Mouse (Mus musculus): Measurements from ENCODE around the gene Vrk2. TPM values are rescaled to one million over a fixed set of nuclear protein-coding genes. Genes with fewer than 3 reads are reported as not detected.
A peak's percentile ranks its signal among the peaks of the same experiment; 100 is the strongest.

Gene Vrk2
- polyA plus RNA-seq, 1 experiment, result 2.7 TPM

DNA sequence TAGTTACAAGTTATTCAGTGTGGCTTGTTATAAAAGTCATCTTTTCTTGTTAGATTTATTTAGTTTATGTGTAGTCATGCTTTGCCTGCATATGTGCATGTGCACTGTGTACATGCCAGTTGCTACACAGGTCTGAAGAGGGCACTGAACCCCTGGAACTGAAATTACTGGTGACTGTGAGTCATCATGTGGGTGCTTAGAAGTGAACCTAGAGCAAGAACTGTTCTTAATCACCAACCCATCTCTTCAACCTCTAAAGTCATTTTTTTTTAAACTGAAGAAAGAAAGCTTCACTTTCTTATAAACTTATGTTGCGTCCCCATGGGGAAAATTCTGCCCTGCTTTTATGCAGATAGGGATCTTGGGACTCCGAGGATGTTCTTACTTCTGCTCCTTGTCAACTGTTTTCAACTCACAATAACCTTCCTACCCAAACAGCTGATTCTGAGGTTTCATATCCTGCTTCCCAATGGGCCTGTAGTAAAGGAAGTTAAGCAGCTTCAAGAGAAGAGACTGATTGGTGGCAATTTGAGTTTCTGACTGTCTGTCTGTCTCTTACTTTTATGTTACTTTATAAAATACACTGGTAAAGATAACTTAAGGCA lies 7.9 kb upstream of the Vrk2 start:
- H3K4me3 ChIP-seq (ENCODE audit: insufficient read depth, low read length), result no peak overlapping the region
- peaks cover 1% of the 10 kb centered on the region; the same call in 1 of the 2 replicates for H3K4me1 ChIP-seq (ENCODE audit: control insufficient read depth, insufficient read depth, low read length)
- H3K27ac ChIP-seq (ENCODE audit: insufficient read depth, low read length), result no peak overlapping the region
- TF ChIP-seq CTCF (IDR thresholded peaks at IDR 0.05; ENCODE audit: extremely low read depth, insufficient read depth, low read length) (no peak), POLR2A (IDR thresholded peaks at IDR 0.05; ENCODE audit: extremely low read depth, insufficient read depth, low read length) (no peak)

DNA sequence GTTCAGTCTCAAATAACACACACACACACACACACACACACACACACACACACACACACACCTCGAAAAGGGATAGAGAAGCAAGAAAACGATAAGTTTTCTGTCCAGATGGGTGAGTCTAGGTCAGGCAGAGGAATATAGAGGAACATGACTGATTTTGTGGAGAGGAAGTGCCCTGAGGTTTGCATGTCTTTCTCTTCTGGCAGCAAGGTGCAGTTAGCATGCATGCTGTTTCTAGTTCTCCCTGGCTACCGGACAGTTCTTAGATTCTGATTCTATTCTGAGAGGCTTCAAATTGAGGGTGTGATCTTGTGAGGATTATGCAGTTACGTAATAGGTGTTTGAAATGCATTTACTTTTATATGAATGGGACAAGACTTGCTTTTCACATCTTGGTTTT lies 6.9 kb upstream of the Vrk2 start:
- no peak for TF ChIP-seq POLR2A (IDR thresholded peaks at IDR 0.05; ENCODE audit: extremely low read depth, insufficient read depth, low read length)
- TF ChIP-seq CTCF (IDR thresholded peaks at IDR 0.05; ENCODE audit: extremely low read depth, insufficient read depth, low read length), result no peak
- Histone ChIP-seq H3K4me3 (ENCODE audit: insufficient read depth, low read length) (no peak overlapping the region), H3K4me1 (ENCODE audit: control insufficient read depth, insufficient read depth, low read length) (peaks cover 1% of the 10 kb centered on the region; the same call in 1 of the 2 replicates), H3K27ac (ENCODE audit: insufficient read depth, low read length) (peak overlapping the region; percentile 35; the same call in 1 of the 2 replicates)

DNA sequence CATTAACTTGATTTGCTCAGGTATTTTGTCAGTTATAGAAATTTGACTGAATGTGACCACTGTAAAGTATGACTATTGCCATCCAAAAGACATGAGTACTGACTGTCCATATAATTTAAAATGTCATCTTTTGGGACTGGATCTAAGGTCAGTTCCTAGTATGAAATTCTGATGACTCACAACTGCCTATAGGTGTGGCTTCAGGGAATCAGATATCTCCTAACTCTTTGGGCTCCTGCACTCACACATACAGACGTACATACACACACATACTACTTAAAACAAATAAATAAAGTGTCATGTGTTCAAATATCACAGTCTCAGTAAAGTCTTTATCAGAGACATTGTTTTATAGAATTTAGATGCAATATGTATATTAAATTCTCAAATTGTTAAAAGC lies 5.1 kb upstream of the Vrk2 start:
- no peak overlapping the region for H3K4me3 ChIP-seq (ENCODE audit: insufficient read depth, low read length)
- H3K27ac ChIP-seq (ENCODE audit: insufficient read depth, low read length), result no peak overlapping the region
- no peak for TF ChIP-seq POLR2A (IDR thresholded peaks at IDR 0.05; ENCODE audit: extremely low read depth, insufficient read depth, low read length)
- TF ChIP-seq CTCF (IDR thresholded peaks at IDR 0.05; ENCODE audit: extremely low read depth, insufficient read depth, low read length), result no peak
- H3K4me1 ChIP-seq (ENCODE audit: control insufficient read depth, insufficient read depth, low read length), result peaks cover 1% of the 10 kb centered on the region; the same call in 1 of the 2 replicates

DNA sequence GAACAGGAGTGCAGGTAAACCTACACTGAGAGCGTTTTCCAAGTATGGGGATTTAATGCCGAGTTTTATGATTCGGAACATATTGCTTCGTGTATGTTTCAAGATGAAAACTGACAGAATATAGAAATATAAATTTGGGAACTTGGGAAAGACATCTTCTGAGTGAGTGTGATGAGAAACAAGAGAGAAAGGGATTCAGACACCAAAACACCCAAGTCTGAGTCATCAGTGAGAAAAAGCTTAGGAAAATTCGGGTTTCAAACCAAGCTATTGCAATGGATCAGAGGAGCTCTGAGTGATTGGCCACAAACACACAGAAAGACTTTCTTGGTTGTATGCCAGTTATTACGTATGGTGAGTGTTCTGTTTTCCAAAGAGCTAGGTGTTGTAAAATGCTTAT lies 4.0 kb upstream of the Vrk2 start:
- Histone ChIP-seq H3K4me3 (ENCODE audit: insufficient read depth, low read length) (no peak overlapping the region), H3K27ac (ENCODE audit: insufficient read depth, low read length) (0 out of 2 replicates have a peak overlapping the region, but pooled peaks have one; percentile 65), H3K4me1 (ENCODE audit: control insufficient read depth, insufficient read depth, low read length) (peaks cover 1% of the 10 kb centered on the region; the same call in 1 of the 2 replicates)
- no peak for TF ChIP-seq POLR2A (IDR thresholded peaks at IDR 0.05; ENCODE audit: extremely low read depth, insufficient read depth, low read length)
- no peak for TF ChIP-seq CTCF (IDR thresholded peaks at IDR 0.05; ENCODE audit: extremely low read depth, insufficient read depth, low read length)

GRCm38 (mm10) chr11:26597145-26597544 lies 3.3 kb upstream of the Vrk2 start:
- 0 out of 2 replicates have a peak overlapping the region, but pooled peaks have one; percentile 65 for H3K27ac ChIP-seq (ENCODE audit: insufficient read depth, low read length)
- H3K4me1 ChIP-seq (ENCODE audit: control insufficient read depth, insufficient read depth, low read length), result peaks cover 1% of the 10 kb centered on the region; the same call in 1 of the 2 replicates
- no peak overlapping the region for H3K4me3 ChIP-seq (ENCODE audit: insufficient read depth, low read length)
- TF ChIP-seq POLR2A (IDR thresholded peaks at IDR 0.05; ENCODE audit: extremely low read depth, insufficient read depth, low read length), result no peak
- TF ChIP-seq CTCF (IDR thresholded peaks at IDR 0.05; ENCODE audit: extremely low read depth, insufficient read depth, low read length), result no peak

- Histone ChIP-seq H3K4me1 (ENCODE audit: control insufficient read depth, insufficient read depth, low read length) (peaks cover 1% of the 10 kb centered on the region; the same call in 1 of the 2 replicates), H3K27ac (ENCODE audit: insufficient read depth, low read length) (no peak overlapping the region), H3K4me3 (ENCODE audit: insufficient read depth, low read length) (no peak overlapping the region)
- TF ChIP-seq CTCF (IDR thresholded peaks at IDR 0.05; ENCODE audit: extremely low read depth, insufficient read depth, low read length), result no peak
- TF ChIP-seq POLR2A (IDR thresholded peaks at IDR 0.05; ENCODE audit: extremely low read depth, insufficient read depth, low read length), result no peak
Observed at GRCm38 (mm10) chr11:26596186-26596585, 2.4 kb upstream of the Vrk2 start.

DNA sequence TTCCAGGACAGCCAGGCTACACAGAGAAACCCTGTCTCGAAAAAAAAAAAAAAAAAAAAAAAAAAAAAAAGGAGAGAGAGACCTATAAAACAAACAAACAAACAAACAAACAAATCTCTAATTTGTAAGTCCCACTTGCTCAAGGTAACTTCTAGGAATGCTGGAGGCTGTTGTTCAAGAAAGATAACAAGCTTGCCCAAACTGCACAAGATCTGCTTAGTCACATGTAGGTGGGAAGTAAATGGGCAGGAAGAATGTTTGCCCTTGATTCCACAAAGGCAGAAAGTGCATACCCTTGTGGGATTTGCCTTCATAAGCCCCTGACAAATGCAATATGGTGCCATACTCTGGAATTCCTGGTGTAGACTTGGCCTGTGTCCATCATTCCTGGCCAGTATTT lies 688 bp upstream of the Vrk2 start:
- TF ChIP-seq POLR2A (IDR thresholded peaks at IDR 0.05; ENCODE audit: extremely low read depth, insufficient read depth, low read length), result no peak
- no peak for TF ChIP-seq CTCF (IDR thresholded peaks at IDR 0.05; ENCODE audit: extremely low read depth, insufficient read depth, low read length)
- H3K27ac ChIP-seq (ENCODE audit: insufficient read depth, low read length), result no peak overlapping the region
- peaks cover 1% of the 10 kb centered on the region; the same call in 1 of the 2 replicates for H3K4me1 ChIP-seq (ENCODE audit: control insufficient read depth, insufficient read depth, low read length)
- no peak overlapping the region for H3K4me3 ChIP-seq (ENCODE audit: insufficient read depth, low read length)

- peak overlapping the region; percentile 41; the same call in 1 of the 2 replicates for H3K4me3 ChIP-seq (ENCODE audit: insufficient read depth, low read length)
- no peak for TF ChIP-seq POLR2A (IDR thresholded peaks at IDR 0.05; ENCODE audit: extremely low read depth, insufficient read depth, low read length)
- TF ChIP-seq CTCF (IDR thresholded peaks at IDR 0.05; ENCODE audit: extremely low read depth, insufficient read depth, low read length), result no peak
Observed at GRCm38 (mm10) chr11:26592395-26593053, 1.3 kb downstream of the Vrk2 start.

DNA sequence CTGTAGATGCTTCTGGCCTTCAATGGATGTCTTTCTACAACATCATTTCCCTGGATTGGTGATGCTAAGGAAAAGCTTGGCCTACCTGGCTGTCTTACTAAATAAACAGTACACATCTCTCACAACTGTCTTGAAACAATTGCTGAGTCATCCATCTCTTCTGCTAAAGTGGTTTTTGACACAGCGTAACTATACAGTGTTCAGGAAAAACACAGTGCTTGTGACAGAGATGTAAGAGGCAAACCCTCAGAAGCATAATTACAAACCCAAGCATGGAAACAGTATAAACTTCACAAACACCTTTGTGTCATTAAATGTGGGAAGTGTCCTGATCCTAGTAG lies 6.6 kb downstream of the Vrk2 start:
- H3K27ac ChIP-seq (ENCODE audit: insufficient read depth, low read length), result no peak overlapping the region
- no peak overlapping the region for H3K4me3 ChIP-seq (ENCODE audit: insufficient read depth, low read length)
- TF ChIP-seq CTCF (IDR thresholded peaks at IDR 0.05; ENCODE audit: extremely low read depth, insufficient read depth, low read length) (no peak), POLR2A (IDR thresholded peaks at IDR 0.05; ENCODE audit: extremely low read depth, insufficient read depth, low read length) (no peak)
- peaks cover 3% of the 10 kb centered on the region for H3K4me1 ChIP-seq (ENCODE audit: control insufficient read depth, insufficient read depth, low read length)

More at GRCm38 (mm10) chr11:26592395-26593053, 1.3 kb downstream of the Vrk2 start:
- H3K4me1 ChIP-seq (ENCODE audit: control insufficient read depth, insufficient read depth, low read length), result peaks cover 1% of the 10 kb centered on the region; the same call in 1 of the 2 replicates
- H3K27ac ChIP-seq (ENCODE audit: insufficient read depth, low read length), result no peak overlapping the region
